Mouse (Mus musculus) cerebellum, adult 2 months (tissue): ENCODE data around the gene Olfr287.

Experiments
- CTCF ChIP-seq: fragments of 200-500 bp; IDR thresholded peaks from 2 replicates; pipeline ENCODE4 v1.5.1; 2011; ENCODE audit warnings: low read depth, mild to moderate bottlenecking, control low read depth, low read length, moderate library complexity, borderline replicate concordance; ENCODE audit not compliant: insufficient read depth
- POLR2A ChIP-seq: fragments of 200-500 bp; IDR thresholded peaks from 2 replicates; pipeline ENCODE4 v1.6.1; 2011; ENCODE audit warnings: low read length, control low read depth, borderline replicate concordance; ENCODE audit not compliant: insufficient read depth

DNA sequence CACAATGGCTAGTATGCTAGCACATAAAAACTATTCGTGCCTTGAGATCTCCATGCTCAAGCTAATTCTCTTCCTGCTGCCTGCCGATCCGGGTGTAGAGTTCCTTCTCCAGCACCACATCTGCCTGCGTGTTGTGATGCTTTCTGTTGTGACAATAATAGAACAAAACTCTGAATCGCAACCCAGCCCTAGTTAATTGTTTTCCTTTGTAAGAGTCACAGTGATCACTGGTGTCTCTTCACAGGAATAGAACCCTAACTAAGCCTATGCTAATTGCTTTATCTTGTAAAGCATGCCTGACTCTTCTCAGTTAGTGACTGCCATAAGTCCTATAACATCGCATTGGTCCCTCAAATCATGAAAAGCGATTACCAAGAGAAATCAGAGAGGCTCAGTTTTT lies 5.2 kb upstream of the Olfr287 start:
- TF ChIP-seq POLR2A, result no peak
- TF ChIP-seq CTCF, result no peak
